Comparison of ENCODE assay signal across 8 mouse cellular contexts in genomic region chr2:130291434-130291833, GRCm38 (mm10). TPM values are rescaled to one million over a fixed set of nuclear protein-coding genes. Genes with fewer than 3 reads are reported as not detected.
DNase-seq lines count a peak whose midpoint lies in the region; ATAC-seq and TF ChIP-seq lines count a peak whose summit lies in the region.

No protein-coding gene starts in this region.

- H3K27me3 ChIP-seq in hindbrain, postnatal 0 days (ENCODE audit: insufficient read depth, low read length) = no peaks in the 10 kb centered on the region
- H3K27me3 ChIP-seq in splenic B cell, adult 2 months (ENCODE audit: control insufficient read depth, insufficient read depth, low read length, poor library complexity, severe bottlenecking) = 0 out of 2 replicates have a peak, but pooled peaks cover 2% of the 10 kb centered on the region

- peak overlapping the region; percentile 32; the same call in 1 of the 2 replicates for H3K27ac ChIP-seq in hindbrain, postnatal 0 days

- H3K4me3 ChIP-seq in hindbrain, postnatal 0 days (ENCODE audit: low read length) = no peak overlapping the region

- 12% methylated on average over 8 of the region's 8 CpGs for WGBS in hindbrain, postnatal 0 days

- H3K9ac ChIP-seq in hindbrain, postnatal 0 days (replicated peaks; ENCODE audit: low read length) = peak overlapping the region; percentile 17; the same call in 1 of the 2 replicates

- DNase-seq in ovary, postnatal 36 days (ENCODE audit: low spot score) = peak; percentile 47
- DNase-seq in ovary, postnatal 10 days (ENCODE audit: low spot score) = no peak
- peak; percentile 74 for DNase-seq in cerebellum, adult 8-10 months
- peak; percentile 91 for DNase-seq in hindbrain, postnatal 0 days (ENCODE audit: low spot score)
- DNase-seq in left cerebral cortex, adult 18-20 months (ENCODE audit: low spot score in 2 of 2) = peak; percentile 74 to 75
- peak; percentile 80 for DNase-seq in mesoderm, embryonic 11.5 days (ENCODE audit: low read depth, low spot score)
- peak; percentile 82 for DNase-seq in splenic B cell, adult 2 months (ENCODE audit: low read depth, low spot score)

- TF ChIP-seq CTCF in hindbrain, postnatal 0 days (IDR thresholded peaks at IDR 0.05; ENCODE audit: low read depth) = peak; percentile 96

- no peaks in the 10 kb centered on the region for H3K36me3 ChIP-seq in hindbrain, postnatal 0 days (ENCODE audit: insufficient read depth, low read length)
- H3K36me3 ChIP-seq in splenic B cell, adult 2 months (ENCODE audit: control insufficient read depth, insufficient read depth, low read length, poor library complexity, severe bottlenecking) = no peaks in the 10 kb centered on the region

- H3K4me1 ChIP-seq in hindbrain, postnatal 0 days (ENCODE audit: insufficient read depth, low read length) = peaks cover 3% of the 10 kb centered on the region; the same call in 1 of the 2 replicates

- peak; percentile 82 for ATAC-seq in frontal cortex, adult (ENCODE audit: low TSS enrichment)
- ATAC-seq in hindbrain, postnatal 0 days = peak; percentile 70

- no peaks in the 10 kb centered on the region for H3K9me3 ChIP-seq in hindbrain, postnatal 0 days (ENCODE audit: low read length)

- H3K4me2 ChIP-seq in hindbrain, postnatal 0 days (ENCODE audit: low read depth, low read length) = peak overlapping the region; percentile 25; the same call in 1 of the 2 replicates

RNA-seq across cellular contexts. Expression of gene Ebf4, which starts 3.5 kb away (rescaled TPM):
- total RNA-seq in hindbrain, postnatal 0 days (2014; rRNA removed) = 18.7 and 19.3 TPM in 2 replicates
- polyA plus RNA-seq in hindbrain, postnatal 0 days (2015; fragmentation: Nextera tagmentation; extraction: Ambion mirVana) = 5.4 TPM in 2 replicates
- 1 to 10 TPM; 7.4 to 8.2 TPM for total RNA-seq in left cerebral cortex, adult 18-20 months (2021)

RNA-seq across cellular contexts. Expression of gene Idh3b, which starts 7.1 kb away (rescaled TPM):
- total RNA-seq in hindbrain, postnatal 0 days (2014; rRNA removed) = 158 and 161 TPM in 2 replicates
- 215 TPM in 2 replicates for polyA plus RNA-seq in hindbrain, postnatal 0 days (2015; fragmentation: Nextera tagmentation; extraction: Ambion mirVana)
- total RNA-seq in left cerebral cortex, adult 18-20 months (2021) = 100 to 1,000 TPM; 287 to 311 TPM

RNA-seq across cellular contexts. Expression of gene Nop56, which starts 17.2 kb away (rescaled TPM):
- total RNA-seq in hindbrain, postnatal 0 days (2014; rRNA removed) = 109 and 118 TPM in 2 replicates
- polyA plus RNA-seq in hindbrain, postnatal 0 days (2015; fragmentation: Nextera tagmentation; extraction: Ambion mirVana) = 258 and 268 TPM in 2 replicates
- 100 to 1,000 TPM; 114 to 135 TPM for total RNA-seq in left cerebral cortex, adult 18-20 months (2021)
